Mouse (Mus musculus): ENCODE measurements around the gene Rgs8. TPM values are rescaled to one million over a fixed set of nuclear protein-coding genes. Genes with fewer than 3 reads are reported as not detected.

Gene Rgs8
- total RNA-seq, 2 experiments from 2014 or later, result not detected

DNA sequence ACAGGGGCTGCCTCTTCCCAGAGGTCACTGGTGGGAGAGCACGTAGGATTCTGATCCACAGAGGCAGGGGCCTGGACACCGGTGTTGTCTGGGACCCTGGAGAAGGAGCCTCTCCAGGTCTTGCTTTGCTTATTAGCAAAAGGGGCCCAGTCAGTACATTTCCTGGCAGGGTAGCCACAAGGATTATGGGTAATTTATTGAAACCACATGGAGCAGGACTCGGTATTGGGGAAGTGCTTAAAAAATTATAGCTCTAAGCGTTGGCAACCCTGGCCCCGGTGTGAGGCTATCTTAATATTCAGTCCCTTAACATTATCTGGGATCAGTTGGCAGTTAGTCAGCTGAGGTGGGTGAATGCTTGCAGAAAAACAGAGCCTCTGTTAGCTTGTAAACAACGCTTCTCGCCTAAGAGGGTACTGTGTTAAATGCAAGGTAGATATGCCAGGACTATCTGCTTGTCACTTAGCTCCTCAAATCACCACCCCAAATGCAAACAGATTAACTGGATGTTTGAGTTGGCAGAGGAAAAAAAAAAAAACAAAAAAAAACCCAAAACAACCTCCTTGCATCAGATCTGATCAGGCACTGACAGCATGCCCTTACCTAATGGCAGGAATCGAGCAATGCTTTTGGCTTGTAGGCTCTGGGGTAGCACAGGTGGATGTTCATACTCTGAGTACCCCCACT is 49.5 kb downstream of the Rgs8 start:
- ATAC-seq (replicated peaks; ENCODE audit: low FRiP score, poor library complexity, severe bottlenecking), result no peak

DNA sequence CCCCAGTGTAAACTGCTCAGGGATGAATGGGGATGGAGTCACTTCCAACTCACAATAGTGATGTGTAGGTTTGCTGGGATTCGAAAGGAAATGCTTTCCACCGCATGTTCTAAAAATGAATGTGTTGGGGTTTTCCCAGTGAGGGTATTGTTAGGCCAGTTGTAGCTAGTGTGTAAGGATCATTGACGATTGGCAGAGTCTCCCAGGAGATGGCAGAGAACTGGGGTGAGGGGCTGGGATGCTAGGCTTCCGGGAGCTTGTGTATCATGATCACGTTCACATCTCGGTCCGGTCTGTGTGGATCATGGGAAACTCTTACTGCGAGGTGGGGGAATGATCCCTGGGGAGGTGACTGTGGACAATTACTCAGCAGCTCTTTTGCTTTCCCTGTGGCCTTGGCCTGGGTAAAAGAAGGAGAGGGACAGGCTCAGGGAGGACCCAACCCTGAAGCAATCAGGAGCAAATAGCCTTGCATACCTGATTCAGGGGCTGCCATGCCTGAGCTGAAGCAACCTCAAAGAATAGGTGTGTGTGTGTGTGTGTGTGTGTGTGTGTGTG is 50.1 kb downstream of the Rgs8 start:
- no peak for ATAC-seq (replicated peaks; ENCODE audit: low FRiP score, poor library complexity, severe bottlenecking)

DNA sequence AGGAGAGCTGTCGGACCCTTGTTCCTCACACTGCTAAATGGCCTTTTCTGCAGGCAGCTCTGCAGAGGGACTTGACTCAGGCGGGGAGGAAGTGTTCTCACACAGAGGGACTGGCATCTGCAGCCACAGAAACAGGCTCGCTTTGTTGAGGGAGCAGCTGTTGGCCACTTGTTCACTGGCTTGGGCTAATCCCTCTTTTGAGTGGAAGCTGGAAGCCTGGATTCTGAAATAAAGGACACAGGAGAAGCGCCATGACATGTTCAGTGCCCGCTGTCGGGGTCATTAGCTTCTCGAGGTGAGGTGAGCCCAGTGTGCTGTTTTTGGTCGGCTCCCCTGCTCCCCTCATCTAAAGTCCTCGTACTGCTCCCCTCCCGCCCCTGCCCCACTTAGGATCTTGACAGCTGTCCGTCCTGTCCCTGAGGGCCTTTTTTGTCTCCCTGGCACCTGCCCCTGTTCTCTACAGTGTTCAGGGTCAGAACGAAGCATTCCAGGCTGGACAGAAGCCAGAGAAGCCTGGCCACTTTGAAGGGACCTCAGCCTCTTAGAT is 50.7 kb downstream of the Rgs8 start:
- ATAC-seq (replicated peaks; ENCODE audit: low FRiP score, poor library complexity, severe bottlenecking), result no peak

DNA sequence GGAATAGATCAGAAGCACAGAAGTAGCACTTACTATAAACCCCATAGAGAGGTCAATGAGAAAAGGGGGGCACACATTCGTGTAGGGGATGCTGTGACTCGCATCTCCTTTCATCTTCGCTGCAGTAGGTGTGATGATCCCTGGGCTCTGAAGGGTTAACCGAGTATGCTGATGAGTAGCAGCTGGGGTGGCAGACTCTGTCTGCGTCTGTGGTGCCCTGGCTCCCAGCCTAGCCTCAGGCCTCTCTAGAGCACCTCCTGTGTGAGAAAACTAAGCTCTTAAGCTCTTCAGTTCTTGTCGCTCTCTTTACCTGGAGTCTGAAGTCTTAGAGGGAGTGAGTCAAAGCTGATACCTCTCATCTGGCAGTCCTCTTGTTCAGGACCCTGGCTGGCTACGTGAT is 51.3 kb downstream of the Rgs8 start:
- no peak for ATAC-seq (replicated peaks; ENCODE audit: low FRiP score, poor library complexity, severe bottlenecking)

DNA sequence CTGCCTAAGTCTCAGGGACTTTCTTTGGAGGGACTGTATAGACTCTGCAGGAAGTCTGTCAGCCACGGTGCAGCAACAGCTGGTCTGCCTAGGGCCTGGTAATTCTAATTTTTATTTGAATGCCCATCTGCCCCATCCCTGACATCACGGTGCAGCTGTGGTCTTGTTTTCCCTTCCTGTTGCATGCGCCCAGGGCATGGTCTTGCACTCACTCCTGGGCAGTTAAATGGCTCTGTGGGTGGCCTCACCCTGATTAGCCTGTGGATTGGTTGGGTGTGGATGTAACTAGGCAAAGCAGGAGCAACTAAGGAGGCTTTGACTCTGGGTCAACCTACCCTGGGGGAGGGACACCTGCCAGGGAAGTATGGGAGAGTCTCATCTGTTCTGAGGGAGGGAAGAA is 52.2 kb downstream of the Rgs8 start:
- ATAC-seq (replicated peaks; ENCODE audit: low FRiP score, poor library complexity, severe bottlenecking), result no peak

DNA sequence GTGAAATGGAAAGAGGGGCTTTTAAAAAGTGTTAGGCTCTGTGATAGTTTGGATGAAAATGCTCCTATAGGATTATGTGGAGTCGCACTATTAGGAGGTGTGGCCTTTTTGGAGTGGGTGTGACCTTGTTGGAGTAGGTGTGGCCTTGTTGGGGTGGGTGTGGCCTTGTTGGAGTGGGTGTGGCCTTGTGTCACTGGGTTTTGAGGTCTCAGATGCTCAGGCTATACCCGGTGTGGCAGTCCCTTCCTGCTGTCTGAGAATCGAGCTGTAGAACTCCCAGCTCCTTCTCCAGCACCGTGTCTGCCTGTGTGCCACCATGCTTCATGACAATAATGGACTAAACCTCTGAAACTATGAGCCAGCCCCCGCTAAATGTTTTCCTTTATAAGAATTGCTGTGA is 55.8 kb downstream of the Rgs8 start:
- no peak for ATAC-seq (replicated peaks; ENCODE audit: low FRiP score, poor library complexity, severe bottlenecking)

DNA sequence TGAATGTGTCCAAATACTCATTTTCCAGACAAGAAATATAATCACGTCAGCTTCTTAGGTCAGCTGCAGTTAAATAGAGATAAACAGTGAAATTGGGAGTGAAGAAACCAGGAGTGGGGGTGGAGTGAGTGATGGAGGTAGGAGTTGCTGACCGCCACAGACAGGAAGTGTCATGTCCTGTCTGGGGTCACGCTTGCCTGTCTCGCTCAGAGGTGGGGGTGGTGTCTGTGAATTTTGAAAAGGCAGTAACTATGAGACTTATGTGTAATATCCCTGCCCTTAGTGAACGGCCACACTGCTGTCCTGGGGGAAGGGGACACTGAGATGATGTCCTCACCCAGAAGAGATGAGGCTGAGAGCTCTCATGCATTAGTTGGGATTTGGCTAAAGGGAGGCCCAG is 56.6 kb downstream of the Rgs8 start:
- ATAC-seq (replicated peaks; ENCODE audit: low FRiP score, poor library complexity, severe bottlenecking), result no peak

DNA sequence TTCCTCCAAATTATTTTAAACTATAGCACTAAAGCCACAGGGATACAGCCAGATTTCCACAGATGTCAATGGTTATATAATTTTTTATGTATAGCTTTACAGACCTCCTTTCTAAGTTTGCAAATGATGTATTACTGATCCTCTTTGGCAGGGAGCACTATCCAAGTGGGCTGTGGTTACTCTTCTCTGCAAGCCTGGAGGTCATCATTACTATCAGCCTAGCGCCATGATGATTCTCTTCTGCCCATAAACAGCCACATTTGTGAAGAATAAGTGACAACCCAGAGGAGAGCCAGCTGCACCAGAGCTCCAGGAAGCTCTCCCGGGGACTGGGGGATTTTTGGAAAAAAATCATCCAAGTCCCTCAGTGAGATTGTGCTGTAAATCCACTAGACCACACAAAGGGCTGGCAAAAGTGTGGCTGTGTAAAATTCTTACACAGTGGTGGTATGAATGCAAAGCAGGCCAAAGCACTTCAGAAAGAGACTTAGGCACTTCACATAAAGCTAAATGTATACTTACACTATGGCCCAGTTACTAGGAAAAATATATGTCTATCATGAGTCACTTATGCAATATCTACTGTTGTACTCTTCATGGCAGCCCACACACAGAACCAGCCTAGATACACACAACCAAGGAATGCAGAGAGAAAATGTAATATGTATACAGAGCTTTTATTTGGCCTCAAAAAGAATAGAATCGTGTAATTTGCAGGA is 58.9 kb downstream of the Rgs8 start:
- no peak for ATAC-seq (replicated peaks; ENCODE audit: low FRiP score, poor library complexity, severe bottlenecking)

DNA sequence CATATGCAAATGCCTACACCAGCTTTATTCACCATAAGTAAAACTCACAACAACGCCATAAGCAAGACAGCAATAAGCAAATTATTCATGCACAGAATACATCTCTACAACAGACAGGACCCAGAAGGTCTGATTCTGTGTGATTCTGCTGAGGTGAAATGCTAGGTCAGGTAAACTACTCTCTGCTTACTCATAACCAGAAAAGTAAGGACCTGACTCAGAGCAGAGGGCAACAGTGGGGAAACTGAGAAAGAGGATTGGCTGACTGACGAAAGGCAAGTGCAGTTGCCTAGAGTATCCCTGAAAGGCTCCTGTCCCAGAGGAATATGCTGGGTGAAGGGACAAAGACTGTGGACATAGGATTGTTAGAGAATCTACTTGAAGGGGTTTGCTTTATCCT is 59.8 kb downstream of the Rgs8 start:
- no peak for ATAC-seq (replicated peaks; ENCODE audit: low FRiP score, poor library complexity, severe bottlenecking)

DNA sequence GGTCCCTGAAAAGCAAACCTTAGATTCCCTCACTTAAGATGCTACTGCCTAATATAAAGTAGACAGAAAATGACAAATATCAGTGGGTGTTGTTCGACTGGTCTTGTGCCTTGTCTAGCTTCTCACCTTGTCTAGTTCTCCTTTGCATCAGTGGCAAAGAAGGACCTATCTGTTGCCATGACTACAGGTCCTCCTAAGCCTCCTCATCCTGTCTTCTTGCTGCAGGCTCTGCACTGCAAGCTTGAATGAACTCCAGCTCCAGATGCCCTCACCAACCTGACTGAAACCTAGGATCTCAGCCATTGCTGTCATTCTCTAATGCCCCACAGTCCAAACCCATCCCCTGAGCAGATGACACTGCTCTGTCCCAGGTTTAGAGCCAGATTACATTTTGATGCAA is 65.2 kb downstream of the Rgs8 start:
- ATAC-seq (replicated peaks; ENCODE audit: low FRiP score, poor library complexity, severe bottlenecking), result no peak

DNA sequence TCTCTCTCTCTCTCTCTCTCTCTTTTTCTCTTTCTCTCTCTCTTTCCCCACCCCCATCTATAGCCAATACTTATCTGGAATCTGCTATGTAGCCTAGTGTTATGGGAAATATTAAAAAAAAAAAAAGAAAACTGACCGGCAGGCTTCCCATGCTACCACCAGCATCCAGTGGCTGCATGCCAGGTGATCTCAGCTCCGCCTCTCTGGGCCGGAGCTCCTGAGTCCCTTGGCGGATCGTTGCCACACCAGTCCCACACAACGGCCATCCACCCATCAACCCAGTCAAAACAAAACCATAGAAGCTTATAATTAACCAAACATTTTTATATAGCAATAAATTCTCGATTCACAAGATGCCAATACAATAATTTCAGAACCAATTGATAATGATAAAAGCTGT is 68.1 kb downstream of the Rgs8 start:
- no peak for ATAC-seq (replicated peaks; ENCODE audit: low FRiP score, poor library complexity, severe bottlenecking)

DNA sequence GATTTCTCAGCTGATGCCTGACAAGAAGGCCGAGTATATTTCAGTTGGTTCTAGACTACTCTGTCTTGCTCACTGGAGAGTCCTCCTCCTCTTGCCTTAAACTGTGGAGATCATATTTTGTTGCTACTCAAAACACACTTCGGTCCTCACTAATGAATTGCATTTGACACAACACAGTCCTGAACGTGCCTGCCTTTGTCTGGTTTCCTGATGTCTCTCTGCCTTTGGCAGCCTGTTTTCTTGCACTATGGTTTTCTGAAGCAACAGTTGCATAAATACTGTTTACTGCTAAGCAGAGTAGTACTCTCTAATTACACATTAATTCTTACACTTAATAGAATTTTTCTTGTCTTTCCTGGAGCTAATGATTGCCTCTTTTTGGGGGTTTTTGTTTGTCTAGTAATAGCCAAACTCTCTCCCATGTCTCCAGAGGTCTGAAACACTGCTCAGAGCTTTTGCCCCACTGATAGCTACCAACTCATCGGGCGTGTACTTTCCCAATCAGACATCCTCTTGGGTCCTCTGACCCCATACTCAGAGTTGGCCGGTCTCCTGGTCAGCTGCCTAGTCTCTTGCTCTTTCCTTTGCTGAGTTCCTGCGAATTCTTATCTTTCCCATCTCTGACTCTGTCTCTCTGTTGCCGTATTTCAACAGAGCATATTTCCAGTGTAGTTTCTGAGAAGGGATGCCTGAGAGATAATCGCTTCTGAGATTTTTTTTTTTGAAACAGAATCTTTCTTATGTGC is 68.9 kb downstream of the Rgs8 start:
- ATAC-seq (replicated peaks; ENCODE audit: low FRiP score, poor library complexity, severe bottlenecking), result no peak

DNA sequence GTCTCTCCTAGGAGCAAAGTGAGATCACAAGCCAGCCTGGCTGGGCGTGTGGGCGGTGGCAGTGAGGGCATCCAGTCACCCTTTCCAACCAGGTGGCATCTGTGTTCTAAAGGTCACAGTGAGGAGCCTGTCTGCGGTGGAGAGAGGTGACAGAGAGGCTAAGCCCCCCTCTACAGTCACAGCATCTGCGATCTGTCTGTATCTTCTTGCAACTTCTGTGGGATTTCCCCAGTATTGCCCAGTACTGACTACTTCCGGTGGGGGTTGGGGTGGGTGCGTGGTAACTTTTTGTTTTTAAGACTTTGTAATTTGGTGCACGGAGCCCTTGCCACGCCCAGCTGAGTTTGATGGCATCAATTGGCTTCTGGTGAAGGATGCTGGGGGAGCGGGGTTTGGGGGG is 70.6 kb downstream of the Rgs8 start:
- no peak for ATAC-seq (replicated peaks; ENCODE audit: low FRiP score, poor library complexity, severe bottlenecking)

DNA sequence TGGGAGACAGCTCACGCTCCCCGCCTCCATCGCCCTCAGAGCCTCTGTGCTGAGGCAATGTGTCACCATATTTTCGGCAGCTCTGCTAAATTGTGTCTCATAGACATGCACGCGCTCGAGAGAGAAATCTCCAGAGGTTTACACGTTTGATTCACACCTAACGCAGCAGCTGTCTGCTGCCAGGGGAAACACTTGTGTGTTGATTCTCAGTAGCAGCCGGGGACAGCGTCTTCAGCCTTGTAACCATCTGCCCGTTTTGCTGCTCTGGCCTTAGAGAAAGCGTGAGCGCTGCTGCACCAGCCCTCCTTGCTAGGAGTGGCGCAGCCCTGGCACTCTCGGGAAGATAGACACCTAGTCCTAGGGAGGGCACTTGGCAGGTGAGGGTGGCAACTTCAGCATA is 73.8 kb downstream of the Rgs8 start:
- no peak for ATAC-seq (replicated peaks; ENCODE audit: low FRiP score, poor library complexity, severe bottlenecking)

DNA sequence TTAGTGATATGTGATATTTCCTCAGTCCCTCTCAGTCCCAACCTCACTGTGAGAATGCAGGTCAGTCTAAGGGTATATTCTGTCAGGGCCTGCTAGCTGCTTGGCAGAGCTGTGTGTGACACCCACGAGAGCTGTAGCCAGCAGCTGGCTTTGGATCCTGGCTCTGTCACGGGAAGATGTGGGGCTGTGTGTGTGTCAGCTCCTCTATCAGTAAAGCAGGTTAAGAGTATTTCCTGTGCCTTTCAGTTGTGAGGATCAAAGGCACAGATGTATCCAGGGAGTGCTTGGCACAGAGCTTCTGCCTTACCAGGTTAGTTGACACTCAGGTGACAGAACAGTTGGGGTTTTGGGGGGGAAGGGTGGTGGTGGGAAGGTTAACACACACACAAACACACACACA is 77.0 kb downstream of the Rgs8 start:
- no peak for ATAC-seq (replicated peaks; ENCODE audit: low FRiP score, poor library complexity, severe bottlenecking)

DNA sequence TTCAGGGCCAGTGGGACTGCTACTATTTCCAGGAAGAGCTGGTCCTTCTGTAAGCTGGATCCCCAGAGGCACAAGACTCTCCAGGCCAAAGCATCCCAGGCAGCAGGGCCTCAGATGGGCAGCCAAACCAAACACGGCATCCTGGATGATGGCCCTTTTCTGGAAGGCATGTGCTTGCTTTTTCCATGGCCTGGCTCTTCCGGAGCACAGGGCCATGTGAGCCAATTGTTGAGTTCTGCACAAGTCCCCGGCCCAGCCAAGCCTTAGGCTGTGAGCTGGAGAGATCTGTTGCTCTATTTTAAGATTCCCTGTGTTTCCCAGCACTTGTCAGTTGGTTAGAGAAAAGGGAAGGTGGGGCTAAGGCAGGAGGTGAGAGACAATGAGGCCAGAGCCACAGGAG is 77.8 kb downstream of the Rgs8 start:
- ATAC-seq (replicated peaks; ENCODE audit: low FRiP score, poor library complexity, severe bottlenecking), result no peak

DNA sequence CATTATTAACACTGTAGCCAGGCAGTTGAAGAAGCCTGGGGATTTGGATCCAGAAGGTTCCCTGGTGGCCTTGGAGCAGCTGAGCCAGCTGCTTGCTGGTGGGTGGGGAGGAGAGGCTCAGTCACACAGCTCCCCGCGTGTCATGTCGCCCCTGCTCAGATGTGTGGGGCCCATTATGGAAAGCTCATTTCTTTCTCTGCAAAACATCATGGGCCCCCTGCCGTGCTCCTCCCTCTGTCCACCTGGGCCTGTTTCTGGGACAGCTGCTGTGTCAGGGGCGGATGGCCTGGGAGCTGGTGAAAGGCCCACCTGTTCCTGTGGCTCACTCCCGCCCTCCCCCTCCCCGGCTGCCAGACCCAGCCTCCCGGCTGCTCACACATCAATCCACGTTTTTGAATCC is 80.4 kb downstream of the Rgs8 start:
- no peak for ATAC-seq (replicated peaks; ENCODE audit: low FRiP score, poor library complexity, severe bottlenecking)

DNA sequence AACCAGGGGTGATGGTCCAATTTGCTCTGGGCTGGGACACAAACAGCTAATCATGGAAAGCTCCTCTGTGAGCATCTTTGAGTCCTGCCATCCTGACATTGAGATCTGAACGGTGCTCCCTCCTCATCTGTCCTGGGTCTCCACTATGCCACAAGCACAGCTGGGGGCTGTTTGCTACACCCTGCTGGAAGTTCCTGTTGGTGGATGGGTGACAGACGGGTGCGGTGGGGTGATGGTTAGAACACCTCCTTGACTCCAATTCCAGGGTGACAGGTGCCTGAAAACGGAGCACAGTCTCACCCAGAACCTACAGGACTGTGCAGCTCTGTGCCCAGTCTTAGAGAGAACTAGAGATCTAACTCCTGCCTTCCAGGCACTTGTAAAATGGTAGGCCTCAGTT is 82.0 kb downstream of the Rgs8 start:
- ATAC-seq (replicated peaks; ENCODE audit: low FRiP score, poor library complexity, severe bottlenecking), result no peak

DNA sequence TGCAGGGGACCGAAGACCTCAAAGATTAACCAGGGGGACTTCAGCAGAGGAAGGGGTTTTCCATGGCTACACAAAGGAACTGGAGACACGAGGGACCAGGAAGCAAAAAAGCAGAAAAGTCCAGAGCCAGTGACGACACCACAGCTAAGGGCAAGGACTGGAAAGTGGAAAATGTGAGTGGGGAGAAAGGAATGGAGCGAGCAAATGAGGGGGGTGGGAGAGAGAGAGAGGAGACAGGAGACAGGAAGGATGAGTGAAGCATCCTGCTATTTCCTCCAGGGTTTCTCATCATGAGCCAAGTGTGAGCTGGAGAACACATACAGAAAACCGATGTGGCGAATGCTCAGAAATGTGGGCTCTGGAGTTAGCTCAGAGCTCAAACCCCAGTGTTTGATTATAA is 83.3 kb downstream of the Rgs8 start:
- no peak for ATAC-seq (replicated peaks; ENCODE audit: low FRiP score, poor library complexity, severe bottlenecking)

Data from erythroblast, adult 5-6 weeks (primary cell).